Mouse (Mus musculus): Measurements from ENCODE around the gene Gm2115. TPM values are rescaled to one million over a fixed set of nuclear protein-coding genes. Genes with fewer than 3 reads are reported as not detected.

Gene Gm2115
- polyA plus RNA-seq, 1 experiment from 2014 or later = 0.97 TPM

- no peak overlapping the region for H3K4me2 ChIP-seq (ENCODE audit: low read length)
These were observed 65.5 kb downstream of the Gm2115 start for GRCm38 (mm10) chr7:84594087-84594916.

GRCm38 (mm10) chr7:84594917-84595303 lies 66.2 kb downstream of the Gm2115 start:
- no peaks in the 10 kb centered on the region for H3K27me3 ChIP-seq (ENCODE audit: control insufficient read depth, insufficient read depth, low read length)
- H3K4me2 ChIP-seq (ENCODE audit: low read length) = no peak overlapping the region
- no peaks in the 10 kb centered on the region for H3K36me3 ChIP-seq (ENCODE audit: control insufficient read depth, insufficient read depth, low read length)
- no peaks in the 10 kb centered on the region for H3K9me3 ChIP-seq (ENCODE audit: control insufficient read depth, low read length)
- no peak overlapping the region for H3K4me3 ChIP-seq (replicated peaks; ENCODE audit: low read depth, low read length)
- no peaks in the 10 kb centered on the region for H3K4me1 ChIP-seq (ENCODE audit: control insufficient read depth, insufficient read depth, low read length)
- DNase-seq = no peak
- H3K9ac ChIP-seq (replicated peaks; ENCODE audit: low read length) = no peak overlapping the region
- no peak for ATAC-seq (ENCODE audit: low FRiP score, low TSS enrichment)
- no peak overlapping the region for H3K27ac ChIP-seq (replicated peaks; ENCODE audit: low read depth, low read length)

More at GRCm38 (mm10) chr7:84594087-84594916, 65.5 kb downstream of the Gm2115 start:
- DNase-seq (peak; percentile 86), ATAC-seq (ENCODE audit: low FRiP score, low TSS enrichment) (peak; percentile 73)
- Histone ChIP-seq H3K27me3 (ENCODE audit: control insufficient read depth, insufficient read depth, low read length) (no peaks in the 10 kb centered on the region), H3K36me3 (ENCODE audit: control insufficient read depth, insufficient read depth, low read length) (no peaks in the 10 kb centered on the region), H3K27ac (replicated peaks; ENCODE audit: low read depth, low read length) (no peak overlapping the region), H3K4me1 (ENCODE audit: control insufficient read depth, insufficient read depth, low read length) (no peaks in the 10 kb centered on the region), H3K4me3 (replicated peaks; ENCODE audit: low read depth, low read length) (no peak overlapping the region), H3K9ac (replicated peaks; ENCODE audit: low read length) (no peak overlapping the region), H3K9me3 (ENCODE audit: control insufficient read depth, low read length) (no peaks in the 10 kb centered on the region)
- 47% methylated on average over 8 of the region's 8 CpGs for WGBS

- no peak for DNase-seq
- Histone ChIP-seq H3K4me1 (ENCODE audit: control insufficient read depth, insufficient read depth, low read length) (no peaks in the 10 kb centered on the region), H3K9ac (replicated peaks; ENCODE audit: low read length) (no peak overlapping the region), H3K27me3 (ENCODE audit: control insufficient read depth, insufficient read depth, low read length) (no peaks in the 10 kb centered on the region), H3K9me3 (ENCODE audit: control insufficient read depth, low read length) (no peaks in the 10 kb centered on the region), H3K4me3 (replicated peaks; ENCODE audit: low read depth, low read length) (no peak overlapping the region), H3K27ac (replicated peaks; ENCODE audit: low read depth, low read length) (no peak overlapping the region), H3K4me2 (ENCODE audit: low read length) (no peak overlapping the region), H3K36me3 (ENCODE audit: control insufficient read depth, insufficient read depth, low read length) (no peaks in the 10 kb centered on the region)
- 95% methylated on average over 3 of the region's 3 CpGs for WGBS
- ATAC-seq (ENCODE audit: low FRiP score, low TSS enrichment) = no peak
These were observed 67.2 kb downstream of the Gm2115 start for GRCm38 (mm10) chr7:84596002-84596401.

- H3K9ac ChIP-seq (replicated peaks; ENCODE audit: low read length) = no peak overlapping the region
- 91% methylated on average over 3 of the region's 3 CpGs for WGBS
These were observed 67.9 kb downstream of the Gm2115 start for GRCm38 (mm10) chr7:84596633-84597032.

GRCm38 (mm10) chr7:84600631-84601030 lies 71.9 kb downstream of the Gm2115 start:
- DNase-seq = no peak
- Histone ChIP-seq H3K9ac (replicated peaks; ENCODE audit: low read length) (no peak overlapping the region), H3K27me3 (ENCODE audit: control insufficient read depth, insufficient read depth, low read length) (no peaks in the 10 kb centered on the region), H3K4me2 (ENCODE audit: low read length) (no peak overlapping the region), H3K9me3 (ENCODE audit: control insufficient read depth, low read length) (no peaks in the 10 kb centered on the region), H3K36me3 (ENCODE audit: control insufficient read depth, insufficient read depth, low read length) (no peaks in the 10 kb centered on the region), H3K27ac (replicated peaks; ENCODE audit: low read depth, low read length) (no peak overlapping the region), H3K4me1 (ENCODE audit: control insufficient read depth, insufficient read depth, low read length) (peaks cover 10% of the 10 kb centered on the region; the same call in 1 of the 2 replicates), H3K4me3 (replicated peaks; ENCODE audit: low read depth, low read length) (no peak overlapping the region)
- WGBS = 97% methylated on average over 2 of the region's 2 CpGs
- no peak for ATAC-seq (ENCODE audit: low FRiP score, low TSS enrichment)

More at GRCm38 (mm10) chr7:84596633-84597032, 67.9 kb downstream of the Gm2115 start:
- H3K4me3 ChIP-seq (replicated peaks; ENCODE audit: low read depth, low read length) = no peak overlapping the region
- H3K4me1 ChIP-seq (ENCODE audit: control insufficient read depth, insufficient read depth, low read length) = no peaks in the 10 kb centered on the region
- H3K9me3 ChIP-seq (ENCODE audit: control insufficient read depth, low read length) = no peaks in the 10 kb centered on the region
- H3K27me3 ChIP-seq (ENCODE audit: control insufficient read depth, insufficient read depth, low read length) = no peaks in the 10 kb centered on the region
- ATAC-seq (ENCODE audit: low FRiP score, low TSS enrichment) (no peak), DNase-seq (no peak)
- no peak overlapping the region for H3K27ac ChIP-seq (replicated peaks; ENCODE audit: low read depth, low read length)
- no peaks in the 10 kb centered on the region for H3K36me3 ChIP-seq (ENCODE audit: control insufficient read depth, insufficient read depth, low read length)
- H3K4me2 ChIP-seq (ENCODE audit: low read length) = no peak overlapping the region

GRCm38 (mm10) chr7:84601331-84601730 lies 72.6 kb downstream of the Gm2115 start:
- no peaks in the 10 kb centered on the region for H3K36me3 ChIP-seq (ENCODE audit: control insufficient read depth, insufficient read depth, low read length)
- H3K27ac ChIP-seq (replicated peaks; ENCODE audit: low read depth, low read length) = no peak overlapping the region
- no peak overlapping the region for H3K4me2 ChIP-seq (ENCODE audit: low read length)
- ATAC-seq (ENCODE audit: low FRiP score, low TSS enrichment) = no peak
- no peak overlapping the region for H3K9ac ChIP-seq (replicated peaks; ENCODE audit: low read length)
- H3K9me3 ChIP-seq (ENCODE audit: control insufficient read depth, low read length) = no peaks in the 10 kb centered on the region
- WGBS = 93% methylated on average over 3 of the region's 3 CpGs
- no peak for DNase-seq
- H3K4me1 ChIP-seq (ENCODE audit: control insufficient read depth, insufficient read depth, low read length) = peaks cover 10% of the 10 kb centered on the region; the same call in 1 of the 2 replicates
- no peak overlapping the region for H3K4me3 ChIP-seq (replicated peaks; ENCODE audit: low read depth, low read length)
- H3K27me3 ChIP-seq (ENCODE audit: control insufficient read depth, insufficient read depth, low read length) = no peaks in the 10 kb centered on the region

- no peak for DNase-seq
- Histone ChIP-seq H3K36me3 (ENCODE audit: control insufficient read depth, insufficient read depth, low read length) (no peaks in the 10 kb centered on the region), H3K9ac (replicated peaks; ENCODE audit: low read length) (no peak overlapping the region), H3K27me3 (ENCODE audit: control insufficient read depth, insufficient read depth, low read length) (no peaks in the 10 kb centered on the region), H3K4me1 (ENCODE audit: control insufficient read depth, insufficient read depth, low read length) (peaks cover 10% of the 10 kb centered on the region; the same call in 1 of the 2 replicates), H3K4me2 (ENCODE audit: low read length) (no peak overlapping the region), H3K9me3 (ENCODE audit: control insufficient read depth, low read length) (no peaks in the 10 kb centered on the region), H3K4me3 (replicated peaks; ENCODE audit: low read depth, low read length) (no peak overlapping the region), H3K27ac (replicated peaks; ENCODE audit: low read depth, low read length) (no peak overlapping the region)
- ATAC-seq (ENCODE audit: low FRiP score, low TSS enrichment) = no peak
- WGBS = 71% methylated on average over 3 of the region's 3 CpGs
These were observed 75.7 kb downstream of the Gm2115 start for GRCm38 (mm10) chr7:84604501-84604900.

- H3K4me1 ChIP-seq (ENCODE audit: control insufficient read depth, insufficient read depth, low read length) = peaks cover 10% of the 10 kb centered on the region; the same call in 1 of the 2 replicates
- no peak overlapping the region for H3K27ac ChIP-seq (replicated peaks; ENCODE audit: low read depth, low read length)
- H3K9ac ChIP-seq (replicated peaks; ENCODE audit: low read length) = peak overlapping the region; percentile 76
- H3K27me3 ChIP-seq (ENCODE audit: control insufficient read depth, insufficient read depth, low read length) = no peaks in the 10 kb centered on the region
- peak; percentile 41 for ATAC-seq (ENCODE audit: low FRiP score, low TSS enrichment)
- peak overlapping the region; percentile 57 for H3K4me3 ChIP-seq (replicated peaks; ENCODE audit: low read depth, low read length)
- H3K36me3 ChIP-seq (ENCODE audit: control insufficient read depth, insufficient read depth, low read length) = no peaks in the 10 kb centered on the region
- H3K4me2 ChIP-seq (ENCODE audit: low read length) = peak overlapping the region; percentile 97
- DNase-seq = peak; percentile 50
- no peaks in the 10 kb centered on the region for H3K9me3 ChIP-seq (ENCODE audit: control insufficient read depth, low read length)
- 12% methylated on average over 19 of the region's 19 CpGs for WGBS
These were observed 76.4 kb downstream of the Gm2115 start for GRCm38 (mm10) chr7:84605033-84605687.
